Mouse (Mus musculus): ENCODE measurements at regions not wholly inside any gene's neighbourhood (a gene's known extent, or its start where the extent isn't known, plus 50 kb on each side); places are given as distances from the start of the nearest gene placed in this dataset.

- no peak for DNase-seq (ENCODE audit: low spot score in 2 of 2)
Measured at GRCm38 (mm10) chr13:116243272-116243784, 66.2 kb downstream of the Isl1 start.

GRCm38 (mm10) chr13:116215101-116215500 is 94.4 kb downstream of the Isl1 start:
- no peak for DNase-seq (ENCODE audit: low spot score in 2 of 2)

- no peak for DNase-seq (ENCODE audit: low spot score in 2 of 2)
Measured at GRCm38 (mm10) chr13:116213843-116214829, 95.4 kb downstream of the Isl1 start.

GRCm38 (mm10) chr13:116201177-116201920 is 108.1 kb downstream of the Isl1 start:
- no peak for DNase-seq (ENCODE audit: low spot score in 2 of 2)

GRCm38 (mm10) chr13:116187059-116187458 is 122.4 kb downstream of the Isl1 start:
- DNase-seq (ENCODE audit: low spot score in 2 of 2) = no peak

GRCm38 (mm10) chr13:116177781-116178180 is 131.7 kb downstream of the Isl1 start:
- DNase-seq (ENCODE audit: low spot score in 2 of 2) = no peak

- no peak for DNase-seq (ENCODE audit: low spot score in 2 of 2)
Measured at GRCm38 (mm10) chr13:116174976-116175375, 134.5 kb downstream of the Isl1 start.

GRCm38 (mm10) chr13:116173866-116174265 is 135.6 kb downstream of the Isl1 start:
- no peak for DNase-seq (ENCODE audit: low spot score in 2 of 2)

- DNase-seq (ENCODE audit: low spot score in 2 of 2) = no peak
Measured at GRCm38 (mm10) chr13:116143022-116143421, 166.5 kb downstream of the Isl1 start.

- no peak for DNase-seq (ENCODE audit: low spot score in 2 of 2)
Measured at GRCm38 (mm10) chr13:116118664-116119063, 190.8 kb downstream of the Isl1 start.

- no peak for DNase-seq (ENCODE audit: low spot score in 2 of 2)
Measured at GRCm38 (mm10) chr13:116111032-116111808, 198.3 kb downstream of the Isl1 start.

- DNase-seq (ENCODE audit: low spot score in 2 of 2) = no peak
Measured at GRCm38 (mm10) chr13:116110578-116110977, 198.9 kb downstream of the Isl1 start.

- no peak for DNase-seq (ENCODE audit: low spot score in 2 of 2)
Measured at GRCm38 (mm10) chr13:116087541-116088308, 221.8 kb downstream of the Isl1 start.

- no peak for DNase-seq (ENCODE audit: low spot score in 2 of 2)
Measured at GRCm38 (mm10) chr13:116087140-116087539, 222.3 kb downstream of the Isl1 start.

- DNase-seq (ENCODE audit: low spot score in 2 of 2) = no peak
Measured at GRCm38 (mm10) chr13:116056976-116057647, 252.4 kb downstream of the Isl1 start.

- no peak for DNase-seq (ENCODE audit: low spot score in 2 of 2)
Measured at GRCm38 (mm10) chr13:116056112-116056652, 253.3 kb downstream of the Isl1 start.

GRCm38 (mm10) chr13:116036166-116036565 is 273.3 kb downstream of the Isl1 start:
- DNase-seq (ENCODE audit: low spot score in 2 of 2) = no peak

- no peak for DNase-seq (ENCODE audit: low spot score in 2 of 2)
Measured at GRCm38 (mm10) chr13:116030152-116030720, 279.3 kb downstream of the Isl1 start.

- DNase-seq (ENCODE audit: low spot score in 2 of 2) = no peak
Measured at GRCm38 (mm10) chr13:116028583-116028982, 280.9 kb downstream of the Isl1 start.
